Mouse (Mus musculus) testis, adult 2 months (tissue): Measurements from ENCODE around the gene Olfr684.

Source experiments
- CTCF ChIP-seq: fragments of 200-500 bp; IDR thresholded peaks from 2 replicates; pipeline ENCODE4 v1.5.1; 2012; ENCODE audit warnings: low read depth, mild to moderate bottlenecking, inconsistent platforms, low read length, moderate library complexity; ENCODE audit not compliant: control insufficient read depth, insufficient read depth, insufficient replicate concordance
- POLR2A ChIP-seq: fragments of 200-500 bp; IDR thresholded peaks from 2 replicates; pipeline ENCODE4 v1.6.1; 2012; ENCODE audit warnings: low read depth, mild to moderate bottlenecking, inconsistent platforms, low read length, moderate library complexity; ENCODE audit not compliant: control insufficient read depth

- TF ChIP-seq CTCF (no peak), POLR2A (no peak)
Observed at GRCm38 (mm10) chr7:105185912-105186311, 22.5 kb upstream of the Olfr684 start, which contains the start of gene Olfr685.
